Mouse (Mus musculus) liver, embryonic 16.5 days (tissue): ENCODE results near the gene Yipf3. TPM values are rescaled to one million over a fixed set of nuclear protein-coding genes. Genes with fewer than 3 reads are reported as not detected.

Experiments
- ATAC-seq: fragments of 200-750 bp; cut with Nextera tagmentation; 2 replicates; pipeline ENCODE4 v1.8.0; 2017; ENCODE audit warnings: low read depth, mild to moderate bottlenecking, moderate number of reproducible peaks, moderate library complexity
- H3K27ac ChIP-seq: fragments of 300-500 bp; sonication (generic); 2 replicates; pipeline ENCODE4 v1.5.1; 2014; ENCODE audit warnings: mild to moderate bottlenecking, low read length
- H3K27me3 ChIP-seq: fragments of 300-500 bp; sonication (generic); 2 replicates; pipeline ENCODE4 v1.6.1; 2014; ENCODE audit warnings: low read depth, low read length, mixed read lengths; ENCODE audit not compliant: control insufficient read depth, insufficient read depth
- H3K36me3 ChIP-seq: fragments of 300-500 bp; sonication (generic); 2 replicates; pipeline ENCODE4 v1.6.1; 2014; ENCODE audit warnings: mild to moderate bottlenecking; ENCODE audit not compliant: control insufficient read depth, insufficient read depth
- H3K4me1 ChIP-seq: fragments of 300-500 bp; sonication (generic); 2 replicates; pipeline ENCODE4 v1.6.1; 2014; ENCODE audit warnings: low read depth, low read length, mixed read lengths; ENCODE audit not compliant: control insufficient read depth
- H3K4me2 ChIP-seq: fragments of 300-500 bp; sonication (generic); 2 replicates; pipeline ENCODE4 v1.6.1; 2014; ENCODE audit warnings: low read depth, low read length, mixed read lengths
- H3K4me3 ChIP-seq: fragments of 300-500 bp; sonication (generic); 2 replicates; pipeline ENCODE4 v1.5.1; 2014; ENCODE audit warnings: low read depth, mild to moderate bottlenecking, low read length
- H3K9ac ChIP-seq: fragments of 300-500 bp; sonication (generic); 2 replicates; pipeline ENCODE4 v1.6.1; 2014; ENCODE audit warnings: low read depth, low read length
- H3K9me3 ChIP-seq: fragments of 300-500 bp; sonication (generic); replicated peaks from 2 replicates; pipeline ENCODE4 v1.6.1; 2016; ENCODE audit warnings: low read length; ENCODE audit not compliant: control insufficient read depth
- WGBS: fragments of 180-500 bp; shearing (Covaris S2); extraction: QIAGEN DNeasy Blood & Tissue Kit; methylation state at CpG from one replicate; pipeline ENCODE4 v1.1.7; 2014; ENCODE audit not compliant: insufficient replicate concordance; 5-methylcytosine and 5-hydroxymethylcytosine counted together
- polyA plus RNA-seq: library from polyadenylated mRNA; unstranded; fragments of >200 nt; fragmentation: Nextera tagmentation; extraction: Ambion mirVana; gene quantifications from 2 replicates; pipeline ENCODE4 v1.2.1, GENCODE M21; 2015

Gene Yipf3
- polyA plus RNA-seq, 1 experiment from 2014 or later, result 52.5 TPM

GRCm38 (mm10) chr17:46251174-46251573 lies 3.3 kb downstream of the Yipf3 start:
- Histone ChIP-seq H3K4me3 (no peak overlapping the region), H3K9me3 (no peaks in the 10 kb centered on the region), H3K36me3 (peaks cover 22% of the 10 kb centered on the region), H3K9ac (no peak overlapping the region), H3K27ac (no peak overlapping the region), H3K4me2 (no peak overlapping the region), H3K4me1 (peaks cover 36% of the 10 kb centered on the region), H3K27me3 (peaks cover 29% of the 10 kb centered on the region)
- WGBS, result 84% methylated on average over 7 of the region's 7 CpGs
- ATAC-seq, result no peak

GRCm38 (mm10) chr17:46252571-46253451 lies 4.9 kb downstream of the Yipf3 start:
- 35% methylated on average over 14 of the region's 14 CpGs for WGBS
- H3K9ac ChIP-seq, result no peak overlapping the region
- peak overlapping the region; percentile 98 for H3K4me2 ChIP-seq

DNA sequence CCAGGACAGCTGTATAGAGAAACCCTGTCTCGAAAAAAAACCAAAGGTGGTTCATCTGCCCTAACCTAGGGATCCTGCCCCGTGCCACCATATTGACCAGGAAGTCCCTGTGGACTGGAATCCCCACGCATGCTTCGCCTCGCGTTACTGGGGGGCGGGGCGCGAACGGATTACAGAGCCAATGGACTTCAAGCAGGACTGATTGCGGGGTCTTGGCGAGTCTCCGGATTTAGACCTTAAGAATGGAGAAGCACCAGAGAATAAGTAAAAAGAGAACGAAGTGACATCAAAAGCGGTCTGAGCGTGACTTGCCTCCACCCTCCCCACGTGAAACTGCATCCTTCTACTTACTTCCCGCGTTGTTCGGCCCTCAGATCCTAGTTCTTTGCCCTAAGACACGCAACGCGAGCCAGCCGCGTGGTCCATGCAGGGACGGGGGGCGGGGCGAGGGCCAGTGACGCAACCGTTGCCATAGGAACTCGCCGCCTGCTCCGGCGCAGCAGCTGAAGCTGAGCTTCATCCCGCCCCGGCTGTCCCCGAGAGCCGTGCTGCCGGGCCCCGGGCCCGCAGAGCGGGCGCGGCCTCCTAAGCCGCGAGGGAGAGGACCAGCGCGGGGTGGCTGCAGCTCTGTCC lies 5.7 kb downstream of the Yipf3 start, which contains the start of gene Lrrc73:
Gene Lrrc73 (plus strand): TSS at position 80 of the 633 bp plus-strand sequence.
- Histone ChIP-seq H3K27ac (no peak within 1 kb of the TSS), H3K9ac (peak within 1 kb of the TSS; percentile 40), H3K27me3 (peaks cover 29% of the 10 kb centered on the region), H3K4me1 (peaks cover 26% of the 10 kb centered on the region), H3K9me3 (no peaks in the 10 kb centered on the region), H3K4me3 (peak within 1 kb of the TSS; percentile 67), H3K4me2 (peak within 1 kb of the TSS; percentile 98), H3K36me3 (peaks cover 27% of the 10 kb centered on the region)
- ATAC-seq, result peak; percentile 80
- WGBS, result 1% methylated on average over 47 of the region's 48 CpGs

More at GRCm38 (mm10) chr17:46252571-46253451, 4.9 kb downstream of the Yipf3 start:
- Histone ChIP-seq H3K36me3 (peaks cover 22% of the 10 kb centered on the region), H3K27ac (no peak overlapping the region), H3K9me3 (no peaks in the 10 kb centered on the region), H3K27me3 (peaks cover 29% of the 10 kb centered on the region), H3K4me1 (peaks cover 27% of the 10 kb centered on the region), H3K4me3 (peak overlapping the region; percentile 67)
- no peak for ATAC-seq

GRCm38 (mm10) chr17:46254106-46254505 lies 6.2 kb downstream of the Yipf3 start:
- peak overlapping the region; percentile 40 for H3K9ac ChIP-seq
- no peak overlapping the region for H3K27ac ChIP-seq
- ATAC-seq, result no peak
- H3K4me1 ChIP-seq, result peaks cover 20% of the 10 kb centered on the region
- H3K9me3 ChIP-seq, result no peaks in the 10 kb centered on the region
- peak overlapping the region; percentile 98 for H3K4me2 ChIP-seq
- WGBS, result under 1% methylated on average over 48 of the region's 54 CpGs
- H3K36me3 ChIP-seq, result peaks cover 31% of the 10 kb centered on the region
- peak overlapping the region; percentile 67 for H3K4me3 ChIP-seq
- peaks cover 29% of the 10 kb centered on the region for H3K27me3 ChIP-seq

DNA sequence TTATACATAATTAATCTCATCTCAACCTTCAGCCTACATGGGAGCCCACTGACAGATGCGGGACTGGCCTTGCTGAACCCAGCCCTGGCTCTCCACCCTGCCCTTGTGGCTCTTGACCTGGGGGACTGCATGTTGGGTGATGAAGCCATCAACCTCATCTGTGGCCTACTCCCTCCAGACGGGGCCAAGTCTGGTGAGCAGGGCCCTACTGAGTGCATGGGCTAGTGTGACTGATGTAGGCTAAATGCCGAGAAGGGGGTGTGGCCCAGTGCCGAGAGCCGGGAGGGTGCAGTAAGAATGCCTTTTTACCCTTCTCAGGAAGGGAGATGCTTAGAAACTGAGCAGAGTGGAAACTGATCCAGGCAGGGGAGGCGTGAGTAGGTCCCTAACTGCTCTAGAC lies 7.3 kb downstream of the Yipf3 start:
- no peak for ATAC-seq
- peaks cover 16% of the 10 kb centered on the region for H3K4me1 ChIP-seq
- no peak overlapping the region for H3K4me3 ChIP-seq
- H3K9me3 ChIP-seq, result no peaks in the 10 kb centered on the region
- H3K36me3 ChIP-seq, result peaks cover 37% of the 10 kb centered on the region
- no peak overlapping the region for H3K9ac ChIP-seq
- H3K27me3 ChIP-seq, result peaks cover 29% of the 10 kb centered on the region
- WGBS, result 32% methylated on average over 6 of the region's 6 CpGs
- H3K27ac ChIP-seq, result no peak overlapping the region
- H3K4me2 ChIP-seq, result no peak overlapping the region

GRCm38 (mm10) chr17:46258279-46259053 lies 10.6 kb downstream of the Yipf3 start:
- Histone ChIP-seq H3K4me1 (peaks cover 10% of the 10 kb centered on the region), H3K27ac (no peak overlapping the region), H3K27me3 (peaks cover 25% of the 10 kb centered on the region), H3K9me3 (no peaks in the 10 kb centered on the region), H3K4me3 (no peak overlapping the region), H3K4me2 (no peak overlapping the region), H3K9ac (no peak overlapping the region), H3K36me3 (peaks cover 33% of the 10 kb centered on the region)
- 74% methylated on average over 30 of the region's 30 CpGs for WGBS
- no peak for ATAC-seq

DNA sequence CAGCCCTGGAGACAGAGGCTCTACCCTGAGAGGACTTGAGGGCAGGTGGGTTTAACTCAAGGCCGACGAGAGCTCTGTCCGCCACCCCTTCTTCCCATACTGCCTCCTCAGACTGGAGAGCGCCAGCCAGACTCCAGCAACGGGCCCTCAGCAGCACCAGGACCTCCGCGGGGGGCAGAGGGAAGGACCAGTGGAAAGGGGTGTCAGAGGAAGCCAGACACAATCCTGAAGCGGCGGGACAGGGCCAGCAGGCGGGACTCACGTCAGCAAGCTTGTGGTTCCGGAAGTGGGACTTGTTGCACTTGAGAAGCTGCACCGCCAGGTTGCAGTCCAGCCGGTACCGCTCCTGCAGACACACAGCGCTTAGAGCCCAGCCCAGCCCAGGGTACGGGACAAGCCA lies 11.8 kb downstream of the Yipf3 start:
- Histone ChIP-seq H3K27ac (no peak overlapping the region), H3K4me3 (no peak overlapping the region), H3K4me1 (no peaks in the 10 kb centered on the region), H3K4me2 (no peak overlapping the region), H3K9ac (no peak overlapping the region), H3K36me3 (peaks cover 44% of the 10 kb centered on the region), H3K27me3 (peaks cover 13% of the 10 kb centered on the region), H3K9me3 (no peaks in the 10 kb centered on the region)
- ATAC-seq, result no peak
- 83% methylated on average over 17 of the region's 17 CpGs for WGBS

GRCm38 (mm10) chr17:46262201-46262694 lies 14.4 kb downstream of the Yipf3 start:
- WGBS, result 78% methylated on average over 5 of the region's 5 CpGs
- Histone ChIP-seq H3K4me3 (no peak overlapping the region), H3K27me3 (no peaks in the 10 kb centered on the region), H3K36me3 (peaks cover 44% of the 10 kb centered on the region), H3K9ac (no peak overlapping the region), H3K9me3 (no peaks in the 10 kb centered on the region), H3K27ac (no peak overlapping the region), H3K4me1 (no peaks in the 10 kb centered on the region; the same call in 1 of the 2 replicates), H3K4me2 (no peak overlapping the region)
- ATAC-seq, result no peak
